Mouse (Mus musculus) cerebellum, postnatal 4 days (tissue): ENCODE measurements around the gene Myo18a.

Experiments used
- DNase-seq, 2 experiments: peaks; one replicate each; pipeline ENCODE4 v3.0.0; 2022; ENCODE audit warnings: low spot score in 2 of 2, mixed read lengths in 1 of 2

Myo18a gene

GRCm38 (mm10) chr11:77771879-77772713 is 9.1 kb downstream of the Myo18a start:
- DNase-seq: no peak

DNA sequence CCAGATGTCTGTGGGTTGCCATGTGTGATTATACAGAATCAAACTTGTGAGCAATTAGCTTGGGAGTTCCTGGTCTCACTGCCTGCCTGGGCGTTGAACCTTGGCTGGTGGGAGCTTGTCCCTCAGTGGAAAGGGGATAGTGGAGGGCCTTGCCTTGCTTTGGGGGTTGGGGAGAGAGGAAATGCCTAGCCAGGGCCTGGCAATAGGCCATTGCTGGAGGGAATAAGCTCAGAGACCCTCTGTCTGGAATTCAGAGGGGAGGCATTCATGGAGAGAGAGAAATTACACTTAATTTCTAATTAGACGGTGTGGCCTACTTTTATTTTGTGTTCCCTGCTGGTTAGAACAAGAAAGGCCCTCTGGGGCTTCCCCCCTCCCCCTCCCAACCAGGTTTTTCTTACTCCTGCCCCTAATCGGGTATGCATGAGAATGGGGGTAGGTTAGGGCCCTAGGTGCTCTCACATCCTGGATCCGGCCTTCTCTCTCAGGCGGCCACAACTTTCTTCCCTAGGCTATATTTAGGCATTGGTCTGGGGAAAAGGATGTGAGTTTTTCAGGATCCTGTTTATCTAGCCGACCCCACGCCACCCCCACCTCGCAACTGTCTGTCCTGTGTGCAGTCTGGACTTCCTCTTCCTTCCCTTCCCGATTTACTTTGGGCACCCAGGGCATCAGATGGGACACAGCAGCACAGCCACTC is 12.8 kb downstream of the Myo18a start:
- no peak for DNase-seq

- no peak for DNase-seq
These were observed 14.4 kb downstream of the Myo18a start for GRCm38 (mm10) chr11:77777436-77777835.

DNA sequence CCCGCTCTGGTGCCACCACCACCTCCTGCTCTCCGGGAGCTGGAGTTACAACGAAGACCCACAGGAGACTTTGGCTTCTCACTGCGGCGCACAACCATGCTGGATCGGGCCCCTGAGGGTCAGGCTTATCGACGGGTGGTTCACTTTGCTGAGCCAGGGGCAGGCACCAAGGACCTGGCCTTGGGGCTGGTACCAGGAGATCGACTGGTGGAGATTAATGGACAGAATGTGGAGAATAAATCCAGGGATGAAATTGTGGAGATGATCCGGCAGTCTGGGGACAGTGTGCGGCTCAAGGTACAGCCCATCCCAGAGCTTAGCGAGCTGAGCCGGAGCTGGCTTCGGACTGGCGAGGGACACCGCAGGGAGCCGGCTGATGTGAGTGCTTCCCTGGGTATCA is 14.9 kb downstream of the Myo18a start:
- DNase-seq: no peak

- no peak for DNase-seq
These were observed 16.2 kb downstream of the Myo18a start for GRCm38 (mm10) chr11:77779240-77779639.

DNA sequence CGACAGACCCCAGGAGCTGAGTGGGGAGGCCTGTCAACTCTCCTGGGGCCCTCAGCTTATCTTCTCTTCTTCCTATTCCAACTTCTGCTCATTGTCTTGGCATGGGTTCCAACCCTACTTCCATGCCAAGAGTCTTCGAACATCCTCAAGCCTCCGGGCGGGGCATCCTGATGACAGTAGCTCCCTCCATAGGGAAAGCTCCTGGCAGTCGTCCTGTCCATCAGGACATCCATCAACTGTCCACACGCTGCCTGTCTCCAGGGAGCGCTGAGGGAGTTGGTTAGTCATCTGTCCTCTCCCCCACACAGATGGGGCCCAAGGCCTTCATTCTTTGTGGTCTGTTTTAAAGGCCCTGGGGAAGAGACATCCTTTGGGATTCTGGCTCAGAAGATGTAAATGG is 18.0 kb downstream of the Myo18a start:
- DNase-seq: no peak

- DNase-seq: no peak
These were observed 19.2 kb downstream of the Myo18a start for GRCm38 (mm10) chr11:77782104-77782815.

DNA sequence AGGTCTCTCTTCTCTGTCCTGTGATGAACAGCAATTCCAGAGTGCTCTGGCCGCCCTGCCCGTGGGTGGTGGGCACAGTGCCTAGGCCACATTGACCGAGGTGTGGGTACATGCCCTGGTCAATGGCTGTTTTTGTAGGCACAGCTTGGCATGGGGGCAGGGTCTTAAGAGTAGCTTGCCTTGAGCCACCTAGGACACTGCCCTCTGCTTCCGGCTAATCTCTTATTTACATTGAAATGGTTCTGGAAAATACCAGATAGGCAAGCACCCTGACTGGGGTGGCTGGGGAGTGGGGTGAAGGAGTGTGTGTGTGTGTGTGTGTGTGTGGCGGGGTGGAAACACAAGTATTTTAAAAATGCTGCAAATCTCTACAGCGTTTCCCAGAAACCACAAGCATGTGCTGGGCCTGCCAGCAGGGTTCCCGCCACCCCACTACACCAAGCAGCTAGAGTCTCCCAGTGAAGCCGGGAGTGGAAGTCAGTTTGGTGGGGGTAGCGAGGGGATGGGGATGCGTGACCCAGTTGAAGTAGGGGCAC is 20.2 kb downstream of the Myo18a start:
- no peak for DNase-seq

GRCm38 (mm10) chr11:77783747-77784646 is 21.0 kb downstream of the Myo18a start:
- DNase-seq: no peak

DNA sequence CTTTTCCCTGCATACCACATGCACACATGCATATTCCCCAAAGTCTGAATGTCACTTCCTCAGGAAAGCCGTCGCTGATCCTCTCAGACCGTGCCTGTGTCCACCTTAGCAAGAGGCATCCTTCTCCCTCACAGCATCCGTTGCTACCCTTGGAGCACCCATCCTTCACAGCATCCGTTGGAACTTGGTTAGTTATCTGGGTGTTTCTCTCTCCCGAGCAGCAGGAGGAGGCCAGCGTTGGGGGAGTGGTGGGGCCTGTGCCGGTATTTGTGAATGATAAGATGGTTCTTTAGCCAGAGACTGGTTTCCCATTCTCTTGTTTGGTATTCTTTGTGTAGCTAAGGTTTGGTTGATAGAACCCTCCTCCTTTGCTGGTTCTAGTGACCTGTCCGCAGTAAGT is 21.8 kb downstream of the Myo18a start:
- no peak for DNase-seq

GRCm38 (mm10) chr11:77785396-77785767 is 22.3 kb downstream of the Myo18a start:
- DNase-seq: no peak

DNA sequence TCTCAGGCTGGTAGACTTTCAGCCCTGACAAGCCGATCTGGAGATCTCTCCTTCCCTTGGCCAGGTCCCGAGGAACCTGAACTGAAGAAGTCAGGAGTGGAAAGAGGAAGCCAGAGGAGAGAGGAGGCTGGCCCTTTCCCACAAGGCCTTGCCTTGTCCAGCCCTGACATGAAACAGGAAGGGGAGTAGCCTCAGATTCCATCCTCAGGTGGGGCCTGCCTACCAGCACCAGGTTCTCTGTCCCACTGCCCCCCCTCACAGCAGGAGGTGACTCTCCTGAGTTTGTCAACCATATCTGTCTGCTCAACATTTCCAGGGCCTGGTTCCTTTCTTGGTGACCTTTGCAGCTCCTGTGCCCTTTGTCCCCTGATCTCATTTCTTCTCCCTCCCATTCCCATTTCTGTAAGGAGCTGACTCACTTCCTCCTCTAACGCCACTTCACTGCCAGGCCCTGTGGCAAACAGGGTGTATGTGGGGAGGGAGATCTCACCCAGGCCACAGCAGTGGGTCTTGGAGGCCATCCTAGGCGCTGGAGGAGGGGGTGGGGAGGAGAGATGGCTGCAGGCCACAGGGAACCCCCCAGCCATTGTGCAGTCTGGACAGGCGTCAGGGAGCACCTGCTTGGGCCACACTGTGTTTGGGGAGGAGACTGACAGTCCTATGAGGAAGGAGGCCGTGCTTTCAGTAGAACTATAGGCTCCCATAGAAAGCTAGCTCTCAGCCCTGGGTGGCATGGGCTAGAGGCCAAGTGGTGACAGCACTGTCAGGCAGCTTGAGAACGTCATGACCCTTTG is 22.9 kb downstream of the Myo18a start:
- DNase-seq: no peak

DNA sequence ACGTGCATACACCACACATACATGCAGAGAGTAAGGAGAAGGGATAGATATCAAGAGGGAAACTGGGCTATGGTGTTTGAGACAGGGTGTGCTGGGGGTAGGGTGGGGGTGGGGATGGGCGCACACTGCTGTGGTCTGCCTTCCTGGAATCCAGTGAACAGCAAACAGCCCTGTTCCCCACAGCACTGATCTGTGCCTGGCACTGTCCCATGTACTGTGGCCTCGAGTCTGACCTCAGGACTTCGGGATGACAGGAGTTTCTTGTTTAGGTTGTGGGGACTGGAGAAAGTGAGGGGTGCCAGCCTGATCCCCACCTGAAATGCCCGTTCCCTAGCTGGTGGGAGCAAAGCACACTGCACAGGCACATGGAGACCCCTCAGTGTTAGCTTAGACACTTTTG is 24.7 kb downstream of the Myo18a start, which contains the start of gene Gm10277:
TSS of gene Gm10277 (minus strand) at position 41 of the 400 bp plus-strand sequence.
- DNase-seq: no peak

- DNase-seq: no peak
These were observed 26.5 kb downstream of the Myo18a start for GRCm38 (mm10) chr11:77789512-77789911.

GRCm38 (mm10) chr11:77790286-77790685 is 27.2 kb downstream of the Myo18a start:
- DNase-seq: no peak

- DNase-seq: no peak
These were observed 28.2 kb downstream of the Myo18a start for GRCm38 (mm10) chr11:77791241-77791727.

DNA sequence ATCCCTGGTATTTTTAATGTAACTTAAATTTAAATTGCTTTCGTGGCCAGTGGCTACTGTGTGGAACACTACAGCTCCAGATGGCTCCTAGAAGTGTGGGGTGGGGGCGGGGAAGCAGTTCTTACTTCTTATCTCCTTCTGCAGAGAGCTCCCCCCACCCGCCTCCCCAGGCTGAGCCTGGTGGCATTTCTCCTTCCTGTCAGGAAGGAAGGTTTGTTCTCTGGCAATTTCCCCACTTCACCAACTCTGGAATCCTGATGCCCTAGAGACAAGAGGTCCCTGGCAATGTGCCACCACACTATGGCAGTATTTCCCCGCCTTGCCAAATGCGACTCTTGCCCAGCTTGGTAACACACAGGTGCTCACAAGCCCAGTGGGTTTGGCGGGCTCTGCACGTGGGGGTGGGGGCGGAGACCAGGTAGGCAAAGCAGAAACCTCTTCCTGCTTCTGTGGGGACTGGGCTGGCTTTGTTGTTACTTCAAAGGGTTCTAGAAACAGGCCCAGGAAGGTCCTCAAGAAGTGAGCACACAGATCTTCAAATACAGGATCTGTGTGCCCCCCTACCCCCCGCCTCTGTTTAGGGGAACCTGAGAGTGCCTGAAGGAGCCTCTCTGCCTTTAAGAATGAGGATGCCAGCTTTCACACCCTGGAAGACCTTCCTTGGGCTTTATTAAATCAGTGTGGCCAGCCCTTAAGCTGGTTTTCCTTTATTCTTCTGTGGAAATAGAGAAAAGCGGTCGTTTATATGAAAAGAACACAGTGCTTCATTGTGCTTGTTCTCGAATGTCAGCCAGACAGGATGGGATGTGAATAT is 28.9 kb downstream of the Myo18a start:
- no peak for DNase-seq

GRCm38 (mm10) chr11:77792566-77792909 is 29.5 kb downstream of the Myo18a start:
- DNase-seq: no peak

DNA sequence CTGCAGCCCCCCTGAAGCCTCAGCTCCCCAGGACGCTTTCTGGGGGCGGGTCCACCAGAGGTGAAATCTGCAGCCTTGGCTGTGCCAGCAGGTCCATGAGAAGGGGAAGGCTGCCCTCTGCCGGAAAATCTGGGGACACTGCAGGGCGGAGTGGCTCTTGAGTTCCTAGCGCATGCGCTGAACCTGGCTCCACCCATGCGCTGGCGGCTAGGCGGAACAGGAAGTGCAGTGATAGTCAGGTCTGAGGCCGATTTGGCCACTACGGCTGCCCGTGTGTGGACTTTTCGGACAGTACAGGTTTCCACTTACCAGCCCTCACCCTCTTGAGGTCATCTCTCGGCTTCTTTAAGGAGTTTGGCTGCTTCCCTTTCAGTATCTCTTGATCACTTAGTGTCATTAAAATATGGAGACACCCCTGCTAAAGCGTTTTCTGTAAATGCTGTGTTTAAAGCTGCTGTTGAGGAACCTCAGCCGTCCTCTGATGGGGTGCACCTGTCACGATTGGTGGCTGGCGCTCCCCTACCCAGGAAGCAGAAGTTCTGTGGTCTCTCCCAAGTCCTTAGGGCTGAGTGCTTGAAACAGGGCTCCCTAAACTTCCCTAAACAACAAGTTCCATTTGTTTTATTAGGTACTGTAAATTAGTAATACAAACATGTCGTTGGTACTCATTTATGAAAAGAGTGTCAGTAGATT is 30.3 kb downstream of the Myo18a start:
- peak; percentile 91 to 96 for DNase-seq
